Mouse (Mus musculus): Measurements from ENCODE around the gene Mertk. TPM values are rescaled to one million over a fixed set of nuclear protein-coding genes. Genes with fewer than 3 reads are reported as not detected.

The Mertk gene
- total and polyA plus RNA-seq, 2 experiments from 2014 or later: 3.0 to 6.3 TPM

DNA sequence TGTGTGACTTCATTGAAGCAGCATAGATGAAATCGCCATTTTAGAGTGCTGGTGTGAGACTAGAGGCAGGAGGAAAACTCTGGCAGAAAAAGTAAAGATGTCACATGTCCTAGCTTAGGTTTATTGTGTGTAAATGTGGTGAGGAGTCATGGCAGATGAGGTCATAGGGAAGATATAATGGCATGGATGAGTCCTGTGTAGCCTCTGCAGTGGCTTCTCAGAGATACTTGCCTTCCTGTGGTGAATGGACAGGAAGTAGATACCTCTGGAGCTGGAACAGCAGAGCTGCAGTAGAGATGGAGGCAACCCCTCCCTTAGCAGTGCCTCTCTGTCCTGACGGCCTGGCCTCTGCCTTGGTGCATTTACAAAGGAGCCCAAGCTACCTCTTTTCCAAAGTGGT, 140.7 kb downstream of the Mertk start:
- H3K36me3 ChIP-seq (ENCODE audit: insufficient read depth, low read length): peaks cover 33% of the 10 kb centered on the region
- H3K4me2 ChIP-seq (ENCODE audit: low read depth, low read length): no peak overlapping the region
- H3K9ac ChIP-seq (replicated peaks; ENCODE audit: low read length): no peak overlapping the region
- no peaks in the 10 kb centered on the region for H3K27me3 ChIP-seq (ENCODE audit: insufficient read depth, low read length)
- TF ChIP-seq CTCF (IDR thresholded peaks at IDR 0.05; ENCODE audit: low read depth): no peak
- H3K27ac ChIP-seq: no peak overlapping the region
- no peak for ATAC-seq
- H3K4me1 ChIP-seq (ENCODE audit: insufficient read depth, low read length): no peaks in the 10 kb centered on the region
- no peak overlapping the region for H3K4me3 ChIP-seq (ENCODE audit: low read length)
- 84% methylated on average over 2 of the region's 2 CpGs for WGBS
- no peaks in the 10 kb centered on the region for H3K9me3 ChIP-seq (ENCODE audit: low read length)
- no peak for DNase-seq (ENCODE audit: low spot score)

DNA sequence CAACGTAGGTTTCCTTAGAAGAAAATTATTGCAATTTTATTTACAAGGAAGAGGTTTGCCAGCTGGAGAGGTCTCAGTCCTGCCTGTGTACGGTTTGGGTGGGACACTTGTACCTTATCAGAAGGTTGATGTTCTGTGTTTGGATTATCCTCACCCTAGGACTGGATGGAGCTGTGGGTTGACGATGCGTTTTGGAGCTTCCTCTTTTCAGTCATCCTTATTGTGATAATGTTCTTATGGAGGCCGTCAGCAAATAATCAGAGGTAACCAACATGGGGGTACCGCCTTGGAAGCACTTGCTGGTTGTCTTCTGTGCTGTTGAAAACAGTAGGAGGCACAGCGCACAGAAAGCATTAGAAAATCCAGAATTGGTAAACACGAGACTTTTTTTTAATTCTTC, 143.7 kb downstream of the Mertk start:
- Histone ChIP-seq H3K4me1 (ENCODE audit: insufficient read depth, low read length) (no peaks in the 10 kb centered on the region), H3K36me3 (ENCODE audit: insufficient read depth, low read length) (peaks cover 37% of the 10 kb centered on the region), H3K27ac (no peak overlapping the region), H3K4me3 (ENCODE audit: low read length) (no peak overlapping the region), H3K9me3 (ENCODE audit: low read length) (no peaks in the 10 kb centered on the region), H3K27me3 (ENCODE audit: insufficient read depth, low read length) (no peaks in the 10 kb centered on the region), H3K4me2 (ENCODE audit: low read depth, low read length) (no peak overlapping the region), H3K9ac (replicated peaks; ENCODE audit: low read length) (no peak overlapping the region)
- WGBS: 95% methylated on average over 8 of the region's 8 CpGs
- TF ChIP-seq CTCF (IDR thresholded peaks at IDR 0.05; ENCODE audit: low read depth): no peak
- ATAC-seq (no peak), DNase-seq (ENCODE audit: low spot score) (no peak)

DNA sequence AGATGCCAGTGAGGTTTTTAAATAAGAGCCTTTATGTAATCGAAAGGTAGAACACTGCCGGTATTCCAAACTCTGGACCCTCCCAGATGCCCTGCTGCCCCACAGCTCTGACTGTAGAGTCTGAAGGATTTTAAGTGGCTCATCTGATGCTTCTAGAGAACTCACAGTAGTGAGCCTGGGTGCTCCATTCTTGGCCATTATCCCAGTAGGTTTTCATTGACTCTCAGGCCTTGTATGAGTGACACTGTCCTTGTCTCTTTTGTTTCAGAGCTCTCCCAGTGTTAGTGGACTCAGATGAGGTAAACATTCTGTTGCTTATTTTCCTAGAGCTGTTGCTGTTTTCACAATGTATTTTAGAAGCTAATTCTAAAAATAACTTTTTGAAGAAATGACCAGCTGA, 151.3 kb downstream of the Mertk start:
- H3K4me2 ChIP-seq (ENCODE audit: low read depth, low read length): no peak overlapping the region
- no peak for ATAC-seq
- no peaks in the 10 kb centered on the region for H3K9me3 ChIP-seq (ENCODE audit: low read length)
- no peak for DNase-seq (ENCODE audit: low spot score)
- no peak overlapping the region for H3K27ac ChIP-seq
- peaks cover 53% of the 10 kb centered on the region for H3K36me3 ChIP-seq (ENCODE audit: insufficient read depth, low read length)
- 86% methylated on average over 2 of the region's 2 CpGs for WGBS
- no peaks in the 10 kb centered on the region for H3K27me3 ChIP-seq (ENCODE audit: insufficient read depth, low read length)
- no peaks in the 10 kb centered on the region for H3K4me1 ChIP-seq (ENCODE audit: insufficient read depth, low read length)
- no peak for TF ChIP-seq CTCF (IDR thresholded peaks at IDR 0.05; ENCODE audit: low read depth)
- no peak overlapping the region for H3K4me3 ChIP-seq (ENCODE audit: low read length)
- H3K9ac ChIP-seq (replicated peaks; ENCODE audit: low read length): no peak overlapping the region

Other genes with a start within 250 kb of the Mertk start
- not detected in 2 replicates for gene Spdye4c, start 107.7 kb upstream of the Mertk start, total RNA-seq (2014; rRNA removed)
- gene Spdye4c, start 107.7 kb upstream of the Mertk start, polyA plus RNA-seq (2015; fragmentation: Nextera tagmentation; extraction: Ambion mirVana): not detected in 2 replicates
- 66.2 and 69.8 TPM in 2 replicates for gene Anapc1, start 11.6 kb upstream of the Mertk start, total RNA-seq (2014; rRNA removed)
- 26.3 and 27.5 TPM in 2 replicates for gene Anapc1, start 11.6 kb upstream of the Mertk start, polyA plus RNA-seq (2015; fragmentation: Nextera tagmentation; extraction: Ambion mirVana)
- 26.3 and 29.0 TPM in 2 replicates for gene Tmem87b, start 119.2 kb downstream of the Mertk start, total RNA-seq (2014; rRNA removed)
- gene Tmem87b, start 119.2 kb downstream of the Mertk start, polyA plus RNA-seq (2015; fragmentation: Nextera tagmentation; extraction: Ambion mirVana): 35.2 and 38.5 TPM in 2 replicates
- 2.9 and 3.3 TPM in 2 replicates for gene Fbln7, start 164.0 kb downstream of the Mertk start, total RNA-seq (2014; rRNA removed)
- gene Fbln7, start 164.0 kb downstream of the Mertk start, polyA plus RNA-seq (2015; fragmentation: Nextera tagmentation; extraction: Ambion mirVana): 3.6 and 4.3 TPM in 2 replicates
- gene Zc3h8, start 245.1 kb downstream of the Mertk start, total RNA-seq (2014; rRNA removed): 1.5 and 1.7 TPM in 2 replicates
- gene Zc3h8, start 245.1 kb downstream of the Mertk start, polyA plus RNA-seq (2015; fragmentation: Nextera tagmentation; extraction: Ambion mirVana): 11.5 and 14.0 TPM in 2 replicates